Mouse (Mus musculus): ENCODE results near the gene Yme1l1. TPM values are rescaled to one million over a fixed set of nuclear protein-coding genes. Genes with fewer than 3 reads are reported as not detected.

Gene Yme1l1
- total RNA-seq (2014; rRNA removed; ENCODE audit: low replicate concordance) (29.6 and 38.8 TPM in 2 replicates), polyA plus RNA-seq (2015; fragmentation: Nextera tagmentation; extraction: Ambion mirVana) (35.4 and 36.6 TPM in 2 replicates)

- peak; percentile 76; the same call in 1 of the 2 replicates for TF ChIP-seq EP300 (IDR thresholded peaks at IDR 0.05; ENCODE audit: low read depth)
- no peak; the same call in 1 of the 2 replicates for TF ChIP-seq CTCF (IDR thresholded peaks at IDR 0.05; ENCODE audit: low read depth)
- H3K9ac ChIP-seq (replicated peaks; ENCODE audit: low read depth, low read length): peak within 1 kb of the TSS; percentile 77
- peak within 1 kb of the TSS; percentile 99 for H3K27ac ChIP-seq (ENCODE audit: low read depth)
- peak within 1 kb of the TSS; percentile 74 for H3K4me2 ChIP-seq (ENCODE audit: low read depth, low read length)
- ATAC-seq (ENCODE audit: insufficient read depth, low read depth) (peak; percentile 98), DNase-seq (ENCODE audit: low spot score) (peak; percentile 96)
- peaks cover 28% of the 10 kb centered on the region; the same call in 1 of the 2 replicates for H3K4me1 ChIP-seq (ENCODE audit: control insufficient read depth, insufficient read depth)
- H3K9me3 ChIP-seq (replicated peaks; ENCODE audit: control insufficient read depth, low read length): no peaks in the 10 kb centered on the region
- WGBS: under 1% methylated on average over 61 of the region's 61 CpGs
- peak within 1 kb of the TSS; percentile 93 for H3K4me3 ChIP-seq (ENCODE audit: low read depth, low read length)
- H3K36me3 ChIP-seq (replicated peaks; ENCODE audit: control insufficient read depth, insufficient read depth, low read length): 0 out of 2 replicates have a peak, but pooled peaks cover 3% of the 10 kb centered on the region
- no peaks in the 10 kb centered on the region for H3K27me3 ChIP-seq (ENCODE audit: control insufficient read depth, insufficient read depth, low read length)
Measured at GRCm38 (mm10) chr2:23155777-23156607, at the start of gene Yme1l1, which contains the start of gene Mastl. Yme1l1 (plus strand) TSS chr2:23156369. Mastl (minus strand) TSS chr2:23156024.

DNA sequence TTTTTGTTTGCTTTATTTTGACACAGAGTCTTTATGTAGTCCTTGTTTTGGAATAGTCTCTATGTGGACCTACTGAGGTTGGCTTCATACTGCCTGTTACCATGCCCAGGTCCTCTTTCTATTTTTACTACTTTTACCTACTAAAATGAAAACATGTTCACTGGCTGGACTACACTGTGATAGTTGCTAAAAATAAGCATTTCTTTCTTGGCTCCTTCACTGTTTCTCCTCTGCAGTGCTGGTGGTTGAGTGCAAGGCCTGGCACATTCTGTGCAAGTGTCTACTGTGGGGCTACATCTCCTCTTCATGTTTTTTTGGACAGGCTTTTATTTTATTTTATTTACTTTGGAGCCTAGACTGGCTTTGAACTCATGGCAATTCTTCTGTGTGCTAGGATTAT is 36.6 kb upstream of the Yme1l1 start:
- ATAC-seq (ENCODE audit: insufficient read depth, low read depth) (no peak), DNase-seq (ENCODE audit: low spot score) (no peak)
- Histone ChIP-seq H3K9ac (replicated peaks; ENCODE audit: low read depth, low read length) (no peak overlapping the region), H3K4me2 (ENCODE audit: low read depth, low read length) (no peak overlapping the region), H3K27ac (ENCODE audit: low read depth) (no peak overlapping the region), H3K27me3 (ENCODE audit: control insufficient read depth, insufficient read depth, low read length) (no peaks in the 10 kb centered on the region), H3K9me3 (replicated peaks; ENCODE audit: control insufficient read depth, low read length) (no peaks in the 10 kb centered on the region), H3K4me3 (ENCODE audit: low read depth, low read length) (no peak overlapping the region), H3K4me1 (ENCODE audit: control insufficient read depth, insufficient read depth) (no peaks in the 10 kb centered on the region), H3K36me3 (replicated peaks; ENCODE audit: control insufficient read depth, insufficient read depth, low read length) (peaks cover 18% of the 10 kb centered on the region)
- no peak for TF ChIP-seq EP300 (IDR thresholded peaks at IDR 0.05; ENCODE audit: low read depth)
- no peak for TF ChIP-seq CTCF (IDR thresholded peaks at IDR 0.05; ENCODE audit: low read depth)

DNA sequence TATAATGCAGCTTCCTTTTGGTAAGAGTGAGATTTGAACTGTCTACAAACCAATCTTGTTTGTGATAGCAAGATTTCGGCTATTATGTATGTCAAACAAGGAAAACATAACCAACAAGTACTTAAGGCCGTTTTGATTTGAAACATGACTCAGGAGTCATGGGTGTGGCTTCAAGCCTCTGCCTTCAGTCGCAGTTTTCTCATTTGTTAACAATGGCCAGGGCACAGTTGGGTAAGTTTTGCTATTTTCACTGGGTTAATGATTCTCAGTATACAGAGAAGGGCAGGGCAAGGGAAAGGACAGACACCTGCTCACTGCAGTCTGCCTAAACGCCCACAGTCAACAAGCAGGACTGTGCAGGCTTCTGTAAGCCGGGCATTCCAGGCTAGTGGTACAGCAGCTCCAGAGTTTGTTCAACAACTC is 959 bp upstream of the Yme1l1 start:
- Histone ChIP-seq H3K4me2 (ENCODE audit: low read depth, low read length) (peak overlapping the region; percentile 74), H3K27me3 (ENCODE audit: control insufficient read depth, insufficient read depth, low read length) (no peaks in the 10 kb centered on the region), H3K4me3 (ENCODE audit: low read depth, low read length) (peak overlapping the region; percentile 93), H3K9me3 (replicated peaks; ENCODE audit: control insufficient read depth, low read length) (no peaks in the 10 kb centered on the region), H3K4me1 (ENCODE audit: control insufficient read depth, insufficient read depth) (peaks cover 28% of the 10 kb centered on the region; the same call in 1 of the 2 replicates), H3K27ac (ENCODE audit: low read depth) (peak overlapping the region; percentile 99), H3K9ac (replicated peaks; ENCODE audit: low read depth, low read length) (peak overlapping the region; percentile 77), H3K36me3 (replicated peaks; ENCODE audit: control insufficient read depth, insufficient read depth, low read length) (peaks cover 6% of the 10 kb centered on the region; the same call in 1 of the 2 replicates)
- ATAC-seq (ENCODE audit: insufficient read depth, low read depth): no peak
- no peak for TF ChIP-seq EP300 (IDR thresholded peaks at IDR 0.05; ENCODE audit: low read depth)
- TF ChIP-seq CTCF (IDR thresholded peaks at IDR 0.05; ENCODE audit: low read depth): no peak
- no peak for DNase-seq (ENCODE audit: low spot score)
- WGBS: 4% methylated on average over 5 of the region's 5 CpGs

DNA sequence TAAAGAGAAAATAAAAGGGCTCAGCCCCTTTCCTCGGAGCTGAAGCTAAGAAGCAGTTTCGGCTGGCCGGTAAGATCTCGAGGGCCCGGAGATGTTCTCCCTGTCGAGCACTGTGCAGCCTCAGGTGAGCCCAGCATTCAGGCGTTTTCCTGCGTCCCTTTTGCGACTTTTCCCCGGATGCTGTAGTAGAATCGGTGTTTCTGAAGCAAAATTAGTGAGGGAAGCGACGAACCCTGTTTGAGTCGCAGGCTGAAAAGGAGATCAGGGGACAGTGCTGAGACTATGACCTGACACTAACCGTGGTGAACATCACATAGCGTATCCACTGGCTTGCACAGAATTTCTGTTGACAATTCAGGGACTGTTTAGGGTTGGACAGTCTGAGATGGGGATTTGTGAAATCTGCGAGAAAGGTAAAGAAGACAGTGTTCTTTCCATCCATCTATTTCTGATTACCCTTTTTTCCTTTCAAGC is 476 bp downstream of the Yme1l1 start:
- Histone ChIP-seq H3K4me2 (ENCODE audit: low read depth, low read length) (peak overlapping the region; percentile 74), H3K9me3 (replicated peaks; ENCODE audit: control insufficient read depth, low read length) (no peaks in the 10 kb centered on the region), H3K4me3 (ENCODE audit: low read depth, low read length) (peak overlapping the region; percentile 93), H3K36me3 (replicated peaks; ENCODE audit: control insufficient read depth, insufficient read depth, low read length) (peaks cover 8% of the 10 kb centered on the region; the same call in 1 of the 2 replicates), H3K27me3 (ENCODE audit: control insufficient read depth, insufficient read depth, low read length) (no peaks in the 10 kb centered on the region), H3K9ac (replicated peaks; ENCODE audit: low read depth, low read length) (peak overlapping the region; percentile 77), H3K4me1 (ENCODE audit: control insufficient read depth, insufficient read depth) (peaks cover 28% of the 10 kb centered on the region; the same call in 1 of the 2 replicates), H3K27ac (ENCODE audit: low read depth) (peak overlapping the region; percentile 99)
- WGBS: under 1% methylated on average over 17 of the region's 17 CpGs
- TF ChIP-seq CTCF (IDR thresholded peaks at IDR 0.05; ENCODE audit: low read depth) (no peak), EP300 (IDR thresholded peaks at IDR 0.05; ENCODE audit: low read depth) (no peak)
- ATAC-seq (ENCODE audit: insufficient read depth, low read depth): no peak
- DNase-seq (ENCODE audit: low spot score): no peak

DNA sequence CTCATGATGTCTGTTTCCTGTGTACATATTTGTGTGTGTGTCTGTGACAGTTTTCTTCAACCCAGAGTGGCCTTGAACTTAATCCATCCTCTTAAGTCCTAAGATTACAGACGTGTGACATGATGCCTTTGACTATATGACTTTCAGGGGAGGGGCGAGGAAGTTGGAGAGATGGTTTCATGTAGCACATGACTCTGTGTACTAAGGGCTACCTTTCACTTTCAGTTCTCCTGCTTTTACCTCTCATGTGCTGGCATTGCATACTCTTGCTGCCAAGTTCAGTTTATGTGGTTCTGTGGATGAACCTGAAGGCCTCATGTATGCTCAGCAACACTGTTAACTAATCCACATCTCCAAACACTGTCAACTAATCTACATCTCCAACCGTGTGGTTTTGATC is 16.1 kb downstream of the Yme1l1 start:
- Histone ChIP-seq H3K4me3 (ENCODE audit: low read depth, low read length) (no peak overlapping the region), H3K9ac (replicated peaks; ENCODE audit: low read depth, low read length) (no peak overlapping the region), H3K36me3 (replicated peaks; ENCODE audit: control insufficient read depth, insufficient read depth, low read length) (peaks cover 61% of the 10 kb centered on the region), H3K4me1 (ENCODE audit: control insufficient read depth, insufficient read depth) (no peaks in the 10 kb centered on the region), H3K9me3 (replicated peaks; ENCODE audit: control insufficient read depth, low read length) (no peaks in the 10 kb centered on the region), H3K4me2 (ENCODE audit: low read depth, low read length) (no peak overlapping the region), H3K27me3 (ENCODE audit: control insufficient read depth, insufficient read depth, low read length) (no peaks in the 10 kb centered on the region), H3K27ac (ENCODE audit: low read depth) (no peak overlapping the region)
- ATAC-seq (ENCODE audit: insufficient read depth, low read depth): no peak
- no peak for TF ChIP-seq CTCF (IDR thresholded peaks at IDR 0.05; ENCODE audit: low read depth)
- TF ChIP-seq EP300 (IDR thresholded peaks at IDR 0.05; ENCODE audit: low read depth): no peak
- WGBS: 60% methylated on average over 3 of the region's 3 CpGs
- no peak for DNase-seq (ENCODE audit: low spot score)
